Mouse (Mus musculus) limb, embryonic 13.5 days (tissue): ENCODE data around the gene Sema6c. TPM values are rescaled to one million over a fixed set of nuclear protein-coding genes. Genes with fewer than 3 reads are reported as not detected.

Experiments
- microRNA-seq: library from miRNA; unstranded; fragments of <30 nt; microRNA quantifications from one replicate; pipeline ENCODE4, GENCODE M21; 2016
- polyA plus RNA-seq: library from polyadenylated mRNA; unstranded; fragments of >200 nt; fragmentation: Nextera tagmentation; extraction: Ambion mirVana; gene quantifications from 2 replicates; pipeline ENCODE4 v1.2.1, GENCODE M21; 2015

Sema6c gene
- polyA plus RNA-seq, 1 experiment from 2014 or later: 11.1 TPM

Small RNAs within 50 kb of the gene (microRNA-seq; reads per million reads assigned to microRNA genes)
- not detected for gene Mir8099-1

Other genes with a start within 250 kb of the Sema6c start
- gene Selenbp1, start 227.4 kb upstream of the Sema6c start, polyA plus RNA-seq: 32.7 and 34.8 TPM in 2 replicates
- 8.6 TPM in 2 replicates for gene Rfx5, start 206.4 kb upstream of the Sema6c start, polyA plus RNA-seq
- 27.8 and 34.3 TPM in 2 replicates for gene Pi4kb, start 185.7 kb upstream of the Sema6c start, polyA plus RNA-seq
- 23.5 and 24.4 TPM in 2 replicates for gene Zfp687, start 145.0 kb upstream of the Sema6c start, polyA plus RNA-seq
- gene Psmd4, start 117.8 kb upstream of the Sema6c start, polyA plus RNA-seq: 282 and 310 TPM in 2 replicates
- 26.5 and 28.4 TPM in 2 replicates for gene Pip5k1a, start 53.5 kb upstream of the Sema6c start, polyA plus RNA-seq
- 216 and 217 TPM in 2 replicates for gene Vps72, start 49.4 kb upstream of the Sema6c start, polyA plus RNA-seq
- gene Tmod4, start 36.0 kb upstream of the Sema6c start, polyA plus RNA-seq: 1.9 and 2.5 TPM in 2 replicates
- 82.4 and 84.4 TPM in 2 replicates for gene Scnm1, start 26.4 kb upstream of the Sema6c start, polyA plus RNA-seq
- gene Lysmd1, start 26.4 kb upstream of the Sema6c start, polyA plus RNA-seq: 19.1 and 19.6 TPM in 2 replicates
- 2.6 and 3.1 TPM in 2 replicates for gene Tnfaip8l2, start 18.1 kb upstream of the Sema6c start, polyA plus RNA-seq
- 11.5 and 12.5 TPM in 2 replicates for gene Gabpb2, start 57.5 kb downstream of the Sema6c start, polyA plus RNA-seq
- 77.1 and 82.7 TPM in 2 replicates for gene Cdc42se1, start 68.3 kb downstream of the Sema6c start, polyA plus RNA-seq
- gene Mllt11, start 71.7 kb downstream of the Sema6c start, polyA plus RNA-seq: 15.1 and 17.1 TPM in 2 replicates
- 0.73 and 0.88 TPM in 2 replicates for gene Gm128, start 81.1 kb downstream of the Sema6c start, polyA plus RNA-seq
- 2.2 and 2.5 TPM in 2 replicates for gene Bnipl, start 90.7 kb downstream of the Sema6c start, polyA plus RNA-seq
- 38.1 and 41.2 TPM in 2 replicates for gene Mindy1, start 120.9 kb downstream of the Sema6c start, polyA plus RNA-seq
- 24.2 and 26.9 TPM in 2 replicates for gene Prune1, start 121.6 kb downstream of the Sema6c start, polyA plus RNA-seq
- gene Anxa9, start 146.7 kb downstream of the Sema6c start, polyA plus RNA-seq: 2.0 and 2.5 TPM in 2 replicates
- 181 and 184 TPM in 2 replicates for gene Cers2, start 154.3 kb downstream of the Sema6c start, polyA plus RNA-seq
- gene Setdb1, start 196.7 kb downstream of the Sema6c start, polyA plus RNA-seq: 47.2 and 53.0 TPM in 2 replicates
- 0.28 TPM in 1 of 2 replicates, not detected in the other for gene 4930558C23Rik, start 242.4 kb downstream of the Sema6c start, polyA plus RNA-seq